Mouse (Mus musculus) forebrain, embryonic 14.5 days (tissue): ENCODE data around the gene Chp1. TPM values are rescaled to one million over a fixed set of nuclear protein-coding genes. Genes with fewer than 3 reads are reported as not detected.
"Not testable (repeated sequence)": the region's sequence is repeated elsewhere in the genome, so short reads cannot be mapped to it uniquely, and the experiment has no call there.

Experiments
- ATAC-seq: fragments of 200-750 bp; cut with Nextera tagmentation; 2 replicates; pipeline ENCODE4 v1.8.0; 2017; ENCODE audit warnings: mild to moderate bottlenecking, moderate library complexity
- DNase-seq: peaks from one replicate; pipeline ENCODE4 v3.0.0-alpha.2; 2015; ENCODE audit warnings: low spot score
- H3K27ac ChIP-seq: fragments of 300-500 bp; sonication (generic); 2 replicates; pipeline ENCODE4 v1.5.1; 2014; ENCODE audit warnings: low read depth, mild to moderate bottlenecking, control low read depth, low read length, moderate library complexity
- H3K27me3 ChIP-seq: fragments of 300-500 bp; sonication (generic); replicated peaks from 2 replicates; pipeline ENCODE4 v1.6.1; 2014; ENCODE audit warnings: low read length, control low read depth, mixed read lengths; ENCODE audit not compliant: control insufficient read depth, insufficient read depth
- H3K36me3 ChIP-seq: fragments of 300-500 bp; sonication (generic); 2 replicates; pipeline ENCODE4 v1.6.1; 2014; ENCODE audit warnings: low read length, control low read depth; ENCODE audit not compliant: control insufficient read depth, insufficient read depth
- H3K4me1 ChIP-seq: fragments of 300-500 bp; sonication (generic); 2 replicates; pipeline ENCODE4 v1.6.1; 2014; ENCODE audit warnings: antibody characterized with exemption, low read length, control low read depth; ENCODE audit not compliant: control insufficient read depth, insufficient read depth
- H3K4me2 ChIP-seq: fragments of 300-500 bp; sonication (generic); 2 replicates; pipeline ENCODE4 v1.6.1; 2014; ENCODE audit warnings: mild to moderate bottlenecking, control low read depth, low read length
- H3K4me3 ChIP-seq: fragments of 300-500 bp; sonication (generic); 2 replicates; pipeline ENCODE4 v1.5.1; 2014; ENCODE audit warnings: low read depth, low read length, control low read depth
- H3K9ac ChIP-seq: fragments of 300-500 bp; sonication (generic); 2 replicates; pipeline ENCODE4 v1.6.1; 2014; ENCODE audit warnings: mild to moderate bottlenecking, low read length, control low read depth, moderate library complexity
- H3K9me3 ChIP-seq: fragments of 300-500 bp; sonication (generic); replicated peaks from 2 replicates; pipeline ENCODE4 v1.6.1; 2016; ENCODE audit warnings: low read length, control low read depth, mixed read lengths; ENCODE audit not compliant: control insufficient read depth
- whole genome bisulfite sequencing: fragments of 180-500 bp; shearing (Covaris S2); extraction: QIAGEN DNeasy Blood & Tissue Kit; methylation state at CpG from one replicate; pipeline ENCODE4 v1.1.7; 2014; 5-methylcytosine and 5-hydroxymethylcytosine counted together
- polyA plus RNA-seq: library from polyadenylated mRNA; unstranded; fragments of >200 nt; fragmentation: Nextera tagmentation; extraction: Ambion mirVana; gene quantifications from 2 replicates; pipeline ENCODE4 v1.2.1, GENCODE M21; 2014

Gene Chp1
- polyA plus RNA-seq, 1 experiment from 2014 or later: 75.5 TPM

- Histone ChIP-seq H3K4me2 (no peak overlapping the region), H3K9ac (no peak overlapping the region), H3K9me3 (no peaks in the 10 kb centered on the region), H3K27ac (no peak overlapping the region), H3K27me3 (no peaks in the 10 kb centered on the region), H3K4me3 (no peak overlapping the region), H3K36me3 (peaks cover 16% of the 10 kb centered on the region; the same call in 1 of the 2 replicates), H3K4me1 (no peaks in the 10 kb centered on the region)
- ATAC-seq: no peak
- DNase-seq: no peak
- WGBS: 89% methylated on average over 8 of the region's 8 CpGs
Observed at GRCm38 (mm10) chr2:119584282-119584681, 36.8 kb downstream of the Chp1 start.

GRCm38 (mm10) chr2:119587383-119587782 lies 39.9 kb downstream of the Chp1 start:
- Histone ChIP-seq H3K36me3 (peaks cover 3% of the 10 kb centered on the region; the same call in 1 of the 2 replicates), H3K4me3 (no peak overlapping the region), H3K27ac (no peak overlapping the region), H3K4me2 (no peak overlapping the region), H3K9me3 (no peaks in the 10 kb centered on the region), H3K27me3 (no peaks in the 10 kb centered on the region), H3K9ac (no peak overlapping the region), H3K4me1 (no peaks in the 10 kb centered on the region)
- no peak for ATAC-seq
- peak; percentile 52 for DNase-seq
- 12% methylated on average over 4 of the region's 4 CpGs for WGBS

DNA sequence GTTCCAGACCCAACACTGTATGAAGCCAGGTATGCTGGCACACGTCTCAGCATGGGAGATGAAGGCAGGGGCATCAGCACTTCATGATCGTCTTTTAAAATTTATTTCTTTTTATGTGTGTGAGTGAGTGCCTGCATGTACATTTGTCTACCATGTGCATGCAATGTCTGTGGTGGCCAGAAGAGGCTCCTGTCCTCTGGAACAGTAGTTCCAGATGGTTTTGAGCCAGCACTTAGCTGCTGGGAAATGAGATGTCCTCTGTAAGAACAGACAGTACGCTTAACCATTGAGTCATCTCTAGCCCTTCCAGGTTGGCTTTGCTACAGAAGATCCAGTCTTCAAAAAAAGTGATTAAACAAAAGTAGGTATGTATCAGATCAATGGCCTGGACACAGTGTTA lies 43.8 kb downstream of the Chp1 start:
- Histone ChIP-seq H3K4me2 (no peak overlapping the region), H3K4me1 (peaks cover 8% of the 10 kb centered on the region; the same call in 1 of the 2 replicates), H3K9ac (no peak overlapping the region), H3K27ac (no peak overlapping the region), H3K9me3 (no peaks in the 10 kb centered on the region), H3K36me3 (peaks cover 3% of the 10 kb centered on the region), H3K27me3 (no peaks in the 10 kb centered on the region), H3K4me3 (no peak overlapping the region)
- WGBS: 89% methylated on average over 3 of the region's 3 CpGs
- ATAC-seq (no peak), DNase-seq (no peak)

DNA sequence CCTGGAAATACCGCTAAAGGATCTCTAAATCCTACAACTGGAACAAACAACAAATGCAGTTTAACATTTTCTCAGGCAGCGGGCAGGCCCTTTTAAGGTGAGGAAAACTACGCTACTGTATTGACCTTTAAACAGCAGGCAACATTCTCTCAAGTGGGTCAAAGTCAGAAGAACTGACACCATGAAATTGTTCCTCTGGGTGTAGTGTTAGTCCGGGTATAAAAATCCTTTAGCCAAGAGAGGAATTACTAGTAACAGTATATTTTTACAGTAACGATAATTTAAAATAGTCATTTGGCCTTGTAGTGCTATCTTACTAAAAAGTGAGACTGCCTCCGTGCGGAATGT lies 46.2 kb downstream of the Chp1 start:
- Histone ChIP-seq H3K27me3 (no peaks in the 10 kb centered on the region), H3K4me3 (peak overlapping the region; percentile 97), H3K9ac (no peak overlapping the region), H3K4me1 (peaks cover 12% of the 10 kb centered on the region), H3K4me2 (peak overlapping the region; percentile 44), H3K27ac (peak overlapping the region; percentile 31), H3K36me3 (peaks cover 23% of the 10 kb centered on the region), H3K9me3 (no peaks in the 10 kb centered on the region)
- ATAC-seq (peak; percentile 41; the same call in 1 of the 2 replicates), DNase-seq (no peak)
- WGBS: 14% methylated on average over 7 of the region's 7 CpGs

GRCm38 (mm10) chr2:119594113-119594981 lies 46.9 kb downstream of the Chp1 start:
- Histone ChIP-seq H3K4me3 (peak overlapping the region; percentile 97), H3K4me2 (peak overlapping the region; percentile 48), H3K4me1 (peaks cover 12% of the 10 kb centered on the region), H3K9me3 (no peaks in the 10 kb centered on the region), H3K27ac (peak overlapping the region; percentile 85), H3K27me3 (no peaks in the 10 kb centered on the region), H3K9ac (peak overlapping the region; percentile 95), H3K36me3 (peaks cover 28% of the 10 kb centered on the region)
- peak; percentile 98 for ATAC-seq
- under 1% methylated on average over 61 of the region's 61 CpGs for WGBS
- DNase-seq: peak; percentile 98

DNA sequence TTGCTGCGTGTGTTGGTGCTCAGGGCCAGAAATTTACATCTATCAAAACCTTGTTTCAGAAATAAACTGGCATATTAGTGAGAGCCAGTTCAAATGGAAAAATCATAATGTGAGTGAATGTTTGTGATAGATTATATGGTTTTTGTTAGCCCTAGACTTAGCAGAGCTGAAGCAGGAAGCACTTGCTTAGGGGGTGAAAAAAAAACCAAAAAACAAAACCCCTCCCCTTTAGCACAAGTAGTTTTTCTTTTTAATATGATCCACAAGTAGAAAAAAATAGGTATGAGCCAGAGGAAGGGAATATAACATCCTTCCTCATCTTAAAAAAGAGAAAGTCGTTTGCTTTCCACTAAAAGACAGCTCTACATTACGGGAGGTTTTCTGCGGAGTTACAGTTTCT lies 47.8 kb downstream of the Chp1 start:
- Histone ChIP-seq H3K4me1 (peaks cover 12% of the 10 kb centered on the region), H3K27me3 (no peaks in the 10 kb centered on the region), H3K4me3 (peak overlapping the region; percentile 97), H3K9me3 (no peaks in the 10 kb centered on the region), H3K36me3 (peaks cover 36% of the 10 kb centered on the region), H3K9ac (peak overlapping the region; percentile 95), H3K4me2 (peak overlapping the region; percentile 48), H3K27ac (no peak overlapping the region)
- ATAC-seq (no peak), DNase-seq (no peak)
- WGBS: 55% methylated on average over 4 of the region's 4 CpGs

GRCm38 (mm10) chr2:119596781-119597330 lies 49.4 kb downstream of the Chp1 start:
- Histone ChIP-seq H3K9ac (no peak overlapping the region), H3K4me1 (peaks cover 12% of the 10 kb centered on the region), H3K4me3 (no peak overlapping the region), H3K4me2 (no peak overlapping the region), H3K27ac (no peak overlapping the region), H3K9me3 (no peaks in the 10 kb centered on the region), H3K36me3 (peaks cover 50% of the 10 kb centered on the region), H3K27me3 (no peaks in the 10 kb centered on the region)
- no peak for ATAC-seq
- WGBS: 83% methylated on average over 8 of the region's 8 CpGs
- peak; percentile 57 for DNase-seq

DNA sequence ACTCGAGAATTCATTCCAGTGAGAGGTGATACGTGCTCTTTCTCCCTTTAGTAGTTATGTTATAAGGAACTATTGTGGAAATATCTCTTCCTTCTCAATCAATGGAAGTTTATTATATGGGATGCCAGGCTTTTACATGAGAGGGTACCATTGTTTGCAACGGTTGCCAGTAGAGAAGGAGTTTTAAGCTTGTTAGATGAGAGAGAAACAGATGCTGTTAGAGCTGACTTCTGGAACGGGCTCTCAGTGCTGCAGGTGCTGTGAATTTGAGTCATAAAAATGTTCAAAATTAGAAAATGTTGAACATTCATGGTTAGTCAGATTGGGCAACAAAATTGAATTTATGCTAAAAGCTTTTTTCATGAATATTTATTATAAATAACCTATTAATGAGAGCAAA lies 53.5 kb downstream of the Chp1 start:
- no peak overlapping the region for H3K27ac ChIP-seq
- no peak overlapping the region for H3K4me3 ChIP-seq
- H3K36me3 ChIP-seq: peaks cover 81% of the 10 kb centered on the region
- no peaks in the 10 kb centered on the region for H3K27me3 ChIP-seq
- peaks cover 4% of the 10 kb centered on the region for H3K4me1 ChIP-seq
- ATAC-seq (no peak), DNase-seq (no peak)
- no peak overlapping the region for H3K4me2 ChIP-seq
- WGBS: 88% methylated on average over 4 of the region's 4 CpGs
- no peaks in the 10 kb centered on the region for H3K9me3 ChIP-seq
- H3K9ac ChIP-seq: no peak overlapping the region

GRCm38 (mm10) chr2:119601575-119601974 lies 54.1 kb downstream of the Chp1 start:
- WGBS: 51% methylated on average over 3 of the region's 3 CpGs
- H3K27me3 ChIP-seq, H3K27ac ChIP-seq, H3K4me1 ChIP-seq, H3K4me2 ChIP-seq, H3K9ac ChIP-seq, H3K4me3 ChIP-seq, DNase-seq, ATAC-seq, H3K9me3 ChIP-seq: not testable (repeated sequence)
- peaks cover 77% of the 10 kb centered on the region for H3K36me3 ChIP-seq
